Mouse (Mus musculus) myocyte (in vitro differentiated cells): ENCODE data around the gene Paqr9. TPM values are rescaled to one million over a fixed set of nuclear protein-coding genes. Genes with fewer than 3 reads are reported as not detected.

Experiments used
- H3K27me3 ChIP-seq: one replicate; pipeline ENCODE4 v1.6.1; 2011; ENCODE audit not compliant: control insufficient read depth, insufficient read depth, insufficient read length
- H3K36me3 ChIP-seq: one replicate; pipeline ENCODE4 v1.6.1; 2011; ENCODE audit not compliant: control insufficient read depth, insufficient read depth
- H3K4me2 ChIP-seq: one replicate; pipeline ENCODE4 v1.6.1; 2011; ENCODE audit warnings: low read depth, control low read depth
- H3K4me3 ChIP-seq: one replicate; pipeline ENCODE4 v1.5.1; 2011; ENCODE audit warnings: mild to moderate bottlenecking, control low read depth, moderate library complexity
- H3K79me2 ChIP-seq: one replicate; pipeline ENCODE4 v1.6.1; 2011; ENCODE audit not compliant: control insufficient read depth, insufficient read depth
- H3ac ChIP-seq: one replicate; pipeline ENCODE4 v1.6.1; 2011; ENCODE audit not compliant: control insufficient read depth, insufficient read length
- CEBPB ChIP-seq: IDR thresholded peaks from 2 replicates; pipeline ENCODE4 v1.6.1; 2011; ENCODE audit warnings: mild to moderate bottlenecking, moderate library complexity; ENCODE audit not compliant: poor library complexity, insufficient read depth, severe bottlenecking
- E2F4 ChIP-seq: IDR thresholded peaks from one replicate; pipeline ENCODE4 v1.6.1; 2011; ENCODE audit warnings: mild to moderate bottlenecking, control low read depth, moderate library complexity; ENCODE audit not compliant: insufficient read depth
- MAX ChIP-seq: IDR thresholded peaks from one replicate; pipeline ENCODE4 v1.6.1; 2011; ENCODE audit warnings: low read depth, mild to moderate bottlenecking, control low read depth
- MYOD1 ChIP-seq, 3 experiments: IDR thresholded peaks; one replicate each; pipeline ENCODE4 v1.6.1; 2011; ENCODE audit warnings: control low read depth in 2 of 3, low read depth in 2 of 3, mild to moderate bottlenecking in 2 of 3, moderate library complexity in 1 of 3; ENCODE audit not compliant: insufficient read length in 2 of 3, control insufficient read depth in 1 of 3
- MYOG ChIP-seq, 3 experiments: IDR thresholded peaks; one replicate each; pipeline ENCODE4 v1.6.1; 2011; ENCODE audit warnings: control low read depth in 2 of 3, low read depth in 2 of 3, mild to moderate bottlenecking in 2 of 3; ENCODE audit not compliant: insufficient read length in 2 of 3, control insufficient read depth in 1 of 3, insufficient read depth in 1 of 3
- POLR2A ChIP-seq: IDR thresholded peaks from one replicate; pipeline ENCODE4 v1.6.1; 2011; ENCODE audit warnings: low read depth, mild to moderate bottlenecking, control low read depth, moderate library complexity; ENCODE audit not compliant: insufficient read length
- POLR2AphosphoS2 ChIP-seq: IDR thresholded peaks from one replicate; pipeline ENCODE4 v1.6.1; 2011; ENCODE audit warnings: low read depth, control low read depth; ENCODE audit not compliant: insufficient read length
- REST ChIP-seq: IDR thresholded peaks from one replicate; pipeline ENCODE4 v1.6.1; 2011; ENCODE audit warnings: mild to moderate bottlenecking, control low read depth, moderate library complexity; ENCODE audit not compliant: insufficient read depth, insufficient read length
- SRF ChIP-seq: IDR thresholded peaks from one replicate; pipeline ENCODE4 v1.6.1; 2011; ENCODE audit warnings: low read depth; ENCODE audit not compliant: control insufficient read depth, insufficient read length
- TCF12 ChIP-seq: IDR thresholded peaks from one replicate; pipeline ENCODE4 v1.6.1; 2011; ENCODE audit warnings: mild to moderate bottlenecking, control low read depth; ENCODE audit not compliant: poor library complexity, insufficient read depth, severe bottlenecking
- TCF3 ChIP-seq: IDR thresholded peaks from one replicate; pipeline ENCODE4 v1.6.1; 2011; ENCODE audit warnings: low read depth, control low read depth; ENCODE audit not compliant: insufficient read length
- USF1 ChIP-seq: IDR thresholded peaks from one replicate; pipeline ENCODE4 v1.6.1; 2011; ENCODE audit warnings: low read depth, mild to moderate bottlenecking, control low read depth, moderate library complexity
- polyA plus RNA-seq: library from polyadenylated mRNA; unstranded; fragments of >200 nt; fragmentation: generic; extraction: Trizol; gene quantifications from one replicate; pipeline ENCODE4 v1.2.1, GENCODE M21; 2012; ENCODE audit warnings: missing spikeins

Paqr9 gene
- polyA plus RNA-seq, 1 experiment, result under 0.01 TPM

- Histone ChIP-seq H3K36me3 (no peaks in the 10 kb centered on the region), H3ac (no peak overlapping the region), H3K4me2 (no peak overlapping the region), H3K79me2 (no peaks in the 10 kb centered on the region), H3K4me3 (no peak overlapping the region), H3K27me3 (peaks cover 18% of the 10 kb centered on the region)
- no peak for TF ChIP-seq MAX
- no peak for TF ChIP-seq TCF3
- no peak for TF ChIP-seq USF1
- TF ChIP-seq E2F4, result no peak
- TF ChIP-seq SRF, result no peak
- no peak for TF ChIP-seq CEBPB
- TF ChIP-seq MYOD1 (IDR thresholded peaks at IDR 0.05; ENCODE audit: control insufficient read depth in 1 of 3, insufficient read length in 2 of 3, low read depth in 2 of 3), result no peak
Observed at GRCm38 (mm10) chr9:95569249-95569648, 9.8 kb downstream of the Paqr9 start.

GRCm38 (mm10) chr9:95569966-95570365 lies 10.5 kb downstream of the Paqr9 start:
- Histone ChIP-seq H3K27me3 (peaks cover 11% of the 10 kb centered on the region), H3ac (no peak overlapping the region), H3K4me3 (no peak overlapping the region), H3K79me2 (no peaks in the 10 kb centered on the region), H3K4me2 (no peak overlapping the region), H3K36me3 (no peaks in the 10 kb centered on the region)
- no peak for TF ChIP-seq REST
- TF ChIP-seq SRF, result no peak
- no peak for TF ChIP-seq MAX
- TF ChIP-seq USF1, result no peak
- TF ChIP-seq POLR2AphosphoS2, result no peak
- no peak for TF ChIP-seq POLR2A
- no peak for TF ChIP-seq TCF12
- no peak for TF ChIP-seq MYOG (IDR thresholded peaks at IDR 0.05; ENCODE audit: control insufficient read depth in 1 of 3, insufficient read depth in 1 of 3, insufficient read length in 2 of 3, low read depth in 2 of 3)
- TF ChIP-seq E2F4, result no peak
- no peak for TF ChIP-seq MYOD1 (IDR thresholded peaks at IDR 0.05; ENCODE audit: control insufficient read depth in 1 of 3, insufficient read length in 2 of 3, low read depth in 2 of 3)

- Histone ChIP-seq H3ac (no peak overlapping the region), H3K79me2 (no peaks in the 10 kb centered on the region), H3K4me3 (no peak overlapping the region), H3K36me3 (no peaks in the 10 kb centered on the region), H3K27me3 (peaks cover 7% of the 10 kb centered on the region), H3K4me2 (no peak overlapping the region)
- TF ChIP-seq CEBPB (no peak), POLR2AphosphoS2 (no peak), SRF (no peak), REST (no peak), MYOD1 (IDR thresholded peaks at IDR 0.05; ENCODE audit: control insufficient read depth in 1 of 3, insufficient read length in 2 of 3, low read depth in 2 of 3) (no peak), TCF3 (no peak), E2F4 (no peak), MAX (no peak), USF1 (no peak), POLR2A (no peak), TCF12 (no peak), MYOG (IDR thresholded peaks at IDR 0.05; ENCODE audit: control insufficient read depth in 1 of 3, insufficient read depth in 1 of 3, insufficient read length in 2 of 3, low read depth in 2 of 3) (no peak)
Observed at GRCm38 (mm10) chr9:95570604-95571003, 11.1 kb downstream of the Paqr9 start.

- H3K4me3 ChIP-seq, result no peak overlapping the region
Observed at GRCm38 (mm10) chr9:95571494-95571893, 12.0 kb downstream of the Paqr9 start.

GRCm38 (mm10) chr9:95572558-95572957 lies 13.1 kb downstream of the Paqr9 start:
- no peak overlapping the region for H3K4me2 ChIP-seq
- no peaks in the 10 kb centered on the region for H3K27me3 ChIP-seq
- no peak for TF ChIP-seq POLR2AphosphoS2
- no peak for TF ChIP-seq MYOD1 (IDR thresholded peaks at IDR 0.05; ENCODE audit: control insufficient read depth in 1 of 3, insufficient read length in 2 of 3, low read depth in 2 of 3)
- TF ChIP-seq SRF, result no peak
- TF ChIP-seq MYOG (IDR thresholded peaks at IDR 0.05; ENCODE audit: control insufficient read depth in 1 of 3, insufficient read depth in 1 of 3, insufficient read length in 2 of 3, low read depth in 2 of 3), result no peak
- no peak for TF ChIP-seq MAX
- no peak for TF ChIP-seq E2F4
- TF ChIP-seq CEBPB, result no peak
- no peak for TF ChIP-seq USF1
- TF ChIP-seq REST, result no peak
- H3K36me3 ChIP-seq, result no peaks in the 10 kb centered on the region
- no peaks in the 10 kb centered on the region for H3K79me2 ChIP-seq
- no peak overlapping the region for H3K4me3 ChIP-seq
- H3ac ChIP-seq, result no peak overlapping the region

More at GRCm38 (mm10) chr9:95571494-95571893, 12.0 kb downstream of the Paqr9 start:
- Histone ChIP-seq H3K4me2 (no peak overlapping the region), H3K36me3 (no peaks in the 10 kb centered on the region), H3K27me3 (peaks cover 7% of the 10 kb centered on the region), H3ac (no peak overlapping the region), H3K79me2 (no peaks in the 10 kb centered on the region)
- TF ChIP-seq E2F4 (no peak), CEBPB (no peak), SRF (no peak), MYOG (IDR thresholded peaks at IDR 0.05; ENCODE audit: control insufficient read depth in 1 of 3, insufficient read depth in 1 of 3, insufficient read length in 2 of 3, low read depth in 2 of 3) (no peak), TCF3 (no peak), POLR2AphosphoS2 (no peak), MAX (no peak)
